ENCODE assay signal across 10 mouse cellular contexts in the genomic region with DNA sequence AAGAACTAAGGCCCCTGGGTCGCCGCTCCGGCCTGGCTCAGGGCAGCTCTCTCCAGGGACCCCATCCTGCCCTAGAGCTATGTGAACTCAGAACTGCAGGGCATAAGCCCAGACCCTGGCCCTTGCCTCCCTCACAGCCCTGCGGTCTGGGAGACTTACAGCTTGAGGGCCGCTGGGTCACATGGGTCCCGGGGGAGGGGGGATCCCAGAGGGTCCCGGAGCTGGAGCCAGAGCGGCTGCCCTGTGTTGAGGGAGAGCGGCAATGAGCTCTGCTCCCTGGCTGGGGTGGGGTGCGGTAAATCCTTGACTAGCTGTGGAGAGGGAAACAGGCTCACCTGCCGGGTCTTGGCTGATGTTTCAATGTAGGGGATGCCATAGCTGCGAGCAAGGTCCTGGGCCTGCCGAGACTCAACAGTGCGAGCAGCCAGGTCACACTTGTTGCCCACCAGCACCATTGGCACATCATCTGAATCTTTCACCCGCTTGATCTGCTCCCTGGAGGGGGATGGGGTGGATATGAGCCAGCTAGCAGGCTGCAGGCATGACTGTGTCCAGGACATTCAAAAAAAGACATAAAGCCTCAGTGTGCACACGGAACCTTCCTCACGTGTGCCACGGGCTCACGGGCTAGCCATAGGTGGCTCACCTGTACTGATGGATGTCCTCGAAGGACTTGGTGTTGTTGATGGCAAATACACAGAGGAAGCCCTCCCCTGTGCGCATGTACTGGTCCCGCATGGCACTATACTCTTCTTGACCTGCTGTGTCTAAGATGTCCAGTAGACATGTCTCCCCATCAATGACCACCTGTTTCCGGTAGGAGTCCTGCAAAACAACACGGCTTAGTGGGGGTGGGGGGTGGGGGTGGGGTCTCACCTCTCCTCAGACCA. TPM values are rescaled to one million over a fixed set of nuclear protein-coding genes. Genes with fewer than 3 reads are reported as not detected.
DNase-seq lines count a peak whose midpoint lies in the region; ATAC-seq and TF ChIP-seq lines count a peak whose summit lies in the region.
"Had no signal": no experiment of that assay in that cellular context is flagged by ENCODE, and none has a peak within 500 bp of the region (broad histone marks: within the 10 kb centered on the region; RNA-seq: fewer than 3 reads in every experiment).

No protein-coding gene starts in this region.

- WGBS in heart, embryonic 11.5 days (ENCODE audit: insufficient replicate concordance): 92% methylated on average over 24 of the region's 24 CpGs
- 88% methylated on average over 24 of the region's 24 CpGs for WGBS in heart, adult 2 months
- WGBS in hindbrain, embryonic 13.5 days: 90% methylated on average over 24 of the region's 24 CpGs
- 91% methylated on average over 24 of the region's 24 CpGs for WGBS in midbrain, embryonic 11.5 days

- peaks cover 1% of the 10 kb centered on the region; the same call in 1 of the 2 replicates for H3K79me2 ChIP-seq in heart, adult 2 months (replicated peaks; ENCODE audit: control insufficient read depth, insufficient read depth, low read length)

- TF ChIP-seq EP300 in heart, adult 2 months (IDR thresholded peaks at IDR 0.05; ENCODE audit: insufficient read depth, low read depth, low read length): no peak

- H3K4me1 ChIP-seq in heart, embryonic 11.5 days (ENCODE audit: control insufficient read depth, insufficient read depth, low read length): peaks cover 16% of the 10 kb centered on the region
- H3K4me1 ChIP-seq in heart, adult 2 months (ENCODE audit: control insufficient read depth, insufficient read depth, low read length): peaks cover 11% of the 10 kb centered on the region
- H3K4me1 ChIP-seq in cortical plate, adult 2 months (ENCODE audit: control insufficient read depth, insufficient read depth, low read length): 0 out of 2 replicates have a peak, but pooled peaks cover 2% of the 10 kb centered on the region
- H3K4me1 ChIP-seq in hindbrain, embryonic 13.5 days (replicated peaks): peaks cover 35% of the 10 kb centered on the region
- peaks cover 10% of the 10 kb centered on the region for H3K4me1 ChIP-seq in midbrain, embryonic 11.5 days (ENCODE audit: control insufficient read depth, insufficient read depth, low read length)

- peaks cover 12% of the 10 kb centered on the region for H3K36me3 ChIP-seq in heart, embryonic 11.5 days (ENCODE audit: control insufficient read depth, insufficient read depth, low read length)
- H3K36me3 ChIP-seq in heart, adult 2 months (ENCODE audit: control insufficient read depth, insufficient read depth, low read length): no peaks in the 10 kb centered on the region
- peaks cover 38% of the 10 kb centered on the region for H3K36me3 ChIP-seq in hindbrain, embryonic 13.5 days
- peaks cover 4% of the 10 kb centered on the region; the same call in 1 of the 2 replicates for H3K36me3 ChIP-seq in midbrain, embryonic 11.5 days (ENCODE audit: control insufficient read depth, insufficient read depth, low read length)

- H3K4me2 ChIP-seq in heart, embryonic 11.5 days: peak overlapping the region; percentile 74
- H3K4me2 ChIP-seq in hindbrain, embryonic 13.5 days: peak overlapping the region; percentile 97
- peak overlapping the region; percentile 99; the same call in 1 of the 2 replicates for H3K4me2 ChIP-seq in midbrain, embryonic 11.5 days

- intact Hi-C loops in heart, adult 2 months (cut with DNase I): loop anchor here (5.0 kb wide), 1 partner anchor 250 kb away; a partner anchor contains a TSS

- TF ChIP-seq POLR2A in heart, adult 2 months (IDR thresholded peaks at IDR 0.05; ENCODE audit: insufficient read depth, low read depth, low read length): no peak
- TF ChIP-seq POLR2A in cortical plate, adult 2 months (IDR thresholded peaks at IDR 0.05; ENCODE audit: extremely low read depth, insufficient read depth, low read length): no peak

- no peak for DNase-seq in heart, adult 2 months
- DNase-seq in midbrain, embryonic 11.5 days (ENCODE audit: low spot score, missing footprints): peak; percentile 47
- DNase-seq in thymus, postnatal 4 days: no peak
- DNase-seq: adrenal gland, postnatal 25 days had no signal

- no peak overlapping the region; the same call in 1 of the 2 replicates for H3K9ac ChIP-seq in heart, embryonic 11.5 days (ENCODE audit: low read depth, low read length)
- no peak overlapping the region for H3K9ac ChIP-seq in heart, adult 2 months (ENCODE audit: low read depth, low read length)
- 0 out of 2 replicates have a peak overlapping the region, but pooled peaks have one; percentile 24 for H3K9ac ChIP-seq in hindbrain, embryonic 13.5 days
- no peak overlapping the region for H3K9ac ChIP-seq in midbrain, embryonic 11.5 days (ENCODE audit: low read length)

- H3K27me3 ChIP-seq in heart, embryonic 11.5 days (ENCODE audit: control insufficient read depth, insufficient read depth, low read length): no peaks in the 10 kb centered on the region
- H3K27me3 ChIP-seq in heart, adult 2 months (ENCODE audit: control insufficient read depth, insufficient read depth, low read length): no peaks in the 10 kb centered on the region
- no peaks in the 10 kb centered on the region for H3K27me3 ChIP-seq in hindbrain, embryonic 13.5 days
- no peaks in the 10 kb centered on the region for H3K27me3 ChIP-seq in midbrain, embryonic 11.5 days (ENCODE audit: control insufficient read depth, insufficient read depth, low read length)
- H3K27me3 ChIP-seq: CH12.LX had no signal

- TF ChIP-seq CTCF in heart, adult 2 months (IDR thresholded peaks at IDR 0.05): no peak
- TF ChIP-seq CTCF in cortical plate, adult 2 months (IDR thresholded peaks at IDR 0.05; ENCODE audit: extremely low read depth, insufficient read depth, low read length): no peak

- no peak for ATAC-seq in heart, embryonic 11.5 days (replicated peaks; ENCODE audit: insufficient number of reproducible peaks, low FRiP score, low TSS enrichment)
- ATAC-seq in hindbrain, embryonic 13.5 days (ENCODE audit: low FRiP score): no peak
- ATAC-seq in midbrain, embryonic 11.5 days (ENCODE audit: low FRiP score): no peak
- ATAC-seq in monocyte, adult 5-6 weeks (replicated peaks; ENCODE audit: insufficient number of reproducible peaks, low FRiP score, low TSS enrichment, poor library complexity, severe bottlenecking): no peak
- no peak for ATAC-seq in activated CD4-positive, CD25-positive, alpha-beta regulatory T cell, adult 4 months

- peak overlapping the region; percentile 90; the same call in 1 of the 2 replicates for H3K4me3 ChIP-seq in heart, embryonic 11.5 days (ENCODE audit: low read depth, low read length)
- H3K4me3 ChIP-seq in heart, adult 2 months: no peak overlapping the region
- H3K4me3 ChIP-seq in cortical plate, adult 2 months (ENCODE audit: insufficient read depth, low read length): peak overlapping the region; percentile 40; the same call in 1 of the 2 replicates
- peak overlapping the region; percentile 91; the same call in 1 of the 2 replicates for H3K4me3 ChIP-seq in hindbrain, embryonic 13.5 days
- H3K4me3 ChIP-seq in midbrain, embryonic 11.5 days (ENCODE audit: low read depth, low read length): peak overlapping the region; percentile 92; the same call in 1 of the 2 replicates

- H3K9me3 ChIP-seq in heart, embryonic 11.5 days (replicated peaks; ENCODE audit: control insufficient read depth, low read length): no peaks in the 10 kb centered on the region
- no peaks in the 10 kb centered on the region for H3K9me3 ChIP-seq in hindbrain, embryonic 13.5 days
- no peaks in the 10 kb centered on the region for H3K9me3 ChIP-seq in midbrain, embryonic 11.5 days (ENCODE audit: control insufficient read depth, low read length)

- H3K27ac ChIP-seq in heart, embryonic 11.5 days (ENCODE audit: low read depth, low read length): no peak overlapping the region
- H3K27ac ChIP-seq in heart, adult 2 months: no peak overlapping the region; the same call in 1 of the 2 replicates
- H3K27ac ChIP-seq in cortical plate, adult 2 months (ENCODE audit: insufficient read depth, low read length): no peak overlapping the region
- H3K27ac ChIP-seq in hindbrain, embryonic 13.5 days: no peak overlapping the region
- no peak overlapping the region for H3K27ac ChIP-seq in midbrain, embryonic 11.5 days (ENCODE audit: low read depth, low read length)

RNA-seq across cellular contexts. Expression of a gene that starts 1.8 kb away (rescaled TPM):
- 73.1 and 80.9 TPM in 2 replicates for polyA plus RNA-seq in heart, embryonic 11.5 days (2014; fragmentation: Nextera tagmentation; extraction: Ambion mirVana)
- 100 to 1,000 TPM in 1 of 2 experiments, 10 to 100 TPM in 1; 90.8 to 105 TPM for total RNA-seq in heart, adult 2 months (2021)
- polyA plus RNA-seq in heart, adult 2 months (2012; rRNA removed): 63.7 and 79.9 TPM in 2 replicates
- 256 and 265 TPM in 2 replicates for polyA plus RNA-seq in cortical plate, adult 2 months (2012; rRNA removed)
- polyA plus RNA-seq in hindbrain, embryonic 13.5 days (2015; fragmentation: Nextera tagmentation; extraction: Ambion mirVana): 109 and 118 TPM in 2 replicates
- 86.1 and 103 TPM in 2 replicates for polyA plus RNA-seq in midbrain, embryonic 11.5 days (2014; fragmentation: Nextera tagmentation; extraction: Ambion mirVana)
- total RNA-seq in monocyte, adult 5-6 weeks (2017): 22.4 to 25.6 TPM (median 25.2 TPM) in 3 replicates
- polyA plus RNA-seq in activated CD4-positive, CD25-positive, alpha-beta regulatory T cell, adult 4 months (2017; shearing (Covaris generic)): 1 to 10 TPM; 1.7 to 4.7 TPM

RNA-seq across cellular contexts. Expression of a gene that starts 1.9 kb away (rescaled TPM):
- 1.6 TPM in 2 replicates for polyA plus RNA-seq in heart, embryonic 11.5 days (2014; fragmentation: Nextera tagmentation; extraction: Ambion mirVana)
- total RNA-seq in heart, adult 2 months (2021): 1 to 10 TPM; 2.3 to 3.1 TPM
- 4.6 and 4.9 TPM in 2 replicates for polyA plus RNA-seq in heart, adult 2 months (2012; rRNA removed)
- polyA plus RNA-seq in cortical plate, adult 2 months (2012; rRNA removed): 5.4 and 5.8 TPM in 2 replicates
- 10.3 and 11.2 TPM in 2 replicates for polyA plus RNA-seq in hindbrain, embryonic 13.5 days (2015; fragmentation: Nextera tagmentation; extraction: Ambion mirVana)
- polyA plus RNA-seq in midbrain, embryonic 11.5 days (2014; fragmentation: Nextera tagmentation; extraction: Ambion mirVana): 7.5 and 8.8 TPM in 2 replicates
- 2.1 to 2.8 TPM (median 2.1 TPM) in 3 replicates for total RNA-seq in monocyte, adult 5-6 weeks (2017)
- polyA plus RNA-seq in activated CD4-positive, CD25-positive, alpha-beta regulatory T cell, adult 4 months (2017; shearing (Covaris generic)): 1 to 10 TPM; 1.4 to 1.9 TPM

RNA-seq across cellular contexts. Expression of a gene that starts 19.4 kb away (rescaled TPM):
- polyA plus RNA-seq in heart, embryonic 11.5 days (2014; fragmentation: Nextera tagmentation; extraction: Ambion mirVana): 95.3 and 103 TPM in 2 replicates
- total RNA-seq in heart, adult 2 months (2021): 10 to 100 TPM; 62.9 to 73.9 TPM
- polyA plus RNA-seq in heart, adult 2 months (2012; rRNA removed): 73.2 and 96.7 TPM in 2 replicates
- 38.6 and 38.8 TPM in 2 replicates for polyA plus RNA-seq in cortical plate, adult 2 months (2012; rRNA removed)
- 51.1 and 53.5 TPM in 2 replicates for polyA plus RNA-seq in hindbrain, embryonic 13.5 days (2015; fragmentation: Nextera tagmentation; extraction: Ambion mirVana)
- 54.6 and 56.7 TPM in 2 replicates for polyA plus RNA-seq in midbrain, embryonic 11.5 days (2014; fragmentation: Nextera tagmentation; extraction: Ambion mirVana)
- 73.1 to 101 TPM (median 77.7 TPM) in 3 replicates for total RNA-seq in monocyte, adult 5-6 weeks (2017)
- polyA plus RNA-seq in activated CD4-positive, CD25-positive, alpha-beta regulatory T cell, adult 4 months (2017; shearing (Covaris generic)): 100 to 1,000 TPM; 117 to 127 TPM

RNA-seq across cellular contexts. Expression of a gene that starts 21.8 kb away (rescaled TPM):
- 0.46 and 0.99 TPM in 2 replicates for polyA plus RNA-seq in heart, embryonic 11.5 days (2014; fragmentation: Nextera tagmentation; extraction: Ambion mirVana)
- total RNA-seq in heart, adult 2 months (2021): not detected
- polyA plus RNA-seq in heart, adult 2 months (2012; rRNA removed): 0.18 and 0.20 TPM in 2 replicates
- polyA plus RNA-seq in cortical plate, adult 2 months (2012; rRNA removed): 0.17 and 0.27 TPM in 2 replicates
- polyA plus RNA-seq in hindbrain, embryonic 13.5 days (2015; fragmentation: Nextera tagmentation; extraction: Ambion mirVana): 1.2 and 1.8 TPM in 2 replicates
- 2.1 and 2.5 TPM in 2 replicates for polyA plus RNA-seq in midbrain, embryonic 11.5 days (2014; fragmentation: Nextera tagmentation; extraction: Ambion mirVana)
- total RNA-seq in monocyte, adult 5-6 weeks (2017): 1.6 TPM in 1 of 3 replicates, not detected in the others
- polyA plus RNA-seq in activated CD4-positive, CD25-positive, alpha-beta regulatory T cell, adult 4 months (2017; shearing (Covaris generic)): 1 to 10 TPM; 5.6 to 5.9 TPM

RNA-seq across cellular contexts. Expression of a gene that starts 23.6 kb away (rescaled TPM):
- polyA plus RNA-seq in heart, embryonic 11.5 days (2014; fragmentation: Nextera tagmentation; extraction: Ambion mirVana): 14.3 and 17.5 TPM in 2 replicates
- under 1 TPM; 0.25 to 0.42 TPM for total RNA-seq in heart, adult 2 months (2021)
- 2.2 and 3.3 TPM in 2 replicates for polyA plus RNA-seq in heart, adult 2 months (2012; rRNA removed)
- polyA plus RNA-seq in cortical plate, adult 2 months (2012; rRNA removed): 1.5 and 2.2 TPM in 2 replicates
- 27.4 and 32.9 TPM in 2 replicates for polyA plus RNA-seq in hindbrain, embryonic 13.5 days (2015; fragmentation: Nextera tagmentation; extraction: Ambion mirVana)
- 33.5 and 38.3 TPM in 2 replicates for polyA plus RNA-seq in midbrain, embryonic 11.5 days (2014; fragmentation: Nextera tagmentation; extraction: Ambion mirVana)
- 1.4 to 11.5 TPM (median 1.9 TPM) in 3 replicates for total RNA-seq in monocyte, adult 5-6 weeks (2017)
- polyA plus RNA-seq in activated CD4-positive, CD25-positive, alpha-beta regulatory T cell, adult 4 months (2017; shearing (Covaris generic)): 10 to 100 TPM in 1 of 2 experiments, 1 to 10 TPM in 1; 8.3 to 14.2 TPM

Comparison
In these comparisons a context has a peak if more than half of its experiments do, and no peak if none do; other contexts are left out.
1. RNA of a gene that starts 1.8 kb away (polyA plus RNA-seq): 256 to 265 TPM in cortical plate, adult 2 months, 109 to 118 TPM in hindbrain, embryonic 13.5 days, 86.1 to 103 TPM in midbrain, embryonic 11.5 days, 73.1 to 80.9 TPM in heart, embryonic 11.5 days and 63.7 to 79.9 TPM in heart, adult 2 months; 1.7 to 4.7 TPM in activated CD4-positive, CD25-positive, alpha-beta regulatory T cell, adult 4 months; every median in the first group is over 10 times any median in the second.
2. Peak in every context shown above with its lines, with median percentiles within 50 percentile points of each other: H3K4me2 ChIP-seq.